Mouse (Mus musculus): Measurements from ENCODE around the gene Gse1. TPM values are rescaled to one million over a fixed set of nuclear protein-coding genes. Genes with fewer than 3 reads are reported as not detected.

The Gse1 gene
- 24.0 and 29.1 TPM in 2 replicates for polyA plus RNA-seq (2012; rRNA removed)

GRCm38 (mm10) chr8:120227891-120228591 is at the start of gene Gse1:
Gene Gse1, plus strand, starts transcription at chr8:120228456.
- DNase-seq (ENCODE audit: low read depth), result peak; percentile 33

- DNase-seq (ENCODE audit: low read depth), result no peak
Observed at GRCm38 (mm10) chr8:120179027-120179431, 49.2 kb upstream of the Gse1 start.

GRCm38 (mm10) chr8:120180445-120180970 is 47.7 kb upstream of the Gse1 start:
- DNase-seq (ENCODE audit: low read depth), result no peak

DNA sequence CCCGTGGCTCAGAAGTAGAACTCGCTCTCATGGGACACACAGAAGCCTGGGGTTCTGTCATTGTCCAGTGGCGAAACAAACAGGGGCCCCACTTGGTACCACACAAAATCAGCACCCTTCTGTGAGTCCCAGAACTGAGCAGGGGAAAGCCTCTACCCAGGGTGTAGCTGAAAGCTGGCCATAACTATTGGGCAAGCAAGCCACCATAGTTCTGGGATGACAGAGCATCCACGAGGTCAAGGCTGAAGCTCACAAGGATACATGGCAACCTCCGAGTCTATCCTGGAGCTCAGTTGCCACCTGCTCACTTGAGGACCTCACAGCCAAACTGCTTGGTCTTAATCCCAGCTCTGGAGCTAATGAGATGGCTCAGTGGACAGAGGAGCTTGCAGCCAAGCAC is 47.0 kb upstream of the Gse1 start:
- DNase-seq (ENCODE audit: low read depth), result no peak

GRCm38 (mm10) chr8:120181861-120182414 is 46.3 kb upstream of the Gse1 start:
- DNase-seq (ENCODE audit: low read depth), result no peak

GRCm38 (mm10) chr8:120184366-120184765 is 43.9 kb upstream of the Gse1 start:
- DNase-seq (ENCODE audit: low read depth), result no peak

GRCm38 (mm10) chr8:120184850-120185792 is 43.1 kb upstream of the Gse1 start:
- DNase-seq (ENCODE audit: low read depth), result no peak

DNA sequence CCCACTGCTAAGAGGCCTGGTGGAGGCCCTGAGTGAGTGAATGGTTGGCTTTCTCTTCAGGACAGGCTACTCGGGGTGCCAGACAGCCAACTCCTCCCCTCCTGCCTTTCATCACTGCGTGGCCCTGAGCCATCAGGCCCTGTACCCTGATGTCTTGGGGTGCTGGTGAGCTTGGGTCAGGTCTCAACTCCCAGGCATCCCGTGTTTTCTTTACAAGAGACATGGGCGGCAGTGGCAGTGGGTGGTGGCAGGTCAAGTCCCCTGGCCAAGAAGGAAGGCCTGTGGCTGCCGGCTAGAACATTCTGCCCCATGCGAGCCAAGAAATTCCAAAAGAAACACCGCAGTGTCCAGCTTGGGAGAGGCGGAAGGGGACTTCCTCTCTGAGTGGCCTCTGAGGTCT is 41.8 kb upstream of the Gse1 start:
- peak; percentile 45 for DNase-seq (ENCODE audit: low read depth)

GRCm38 (mm10) chr8:120188510-120188909 is 39.7 kb upstream of the Gse1 start:
- no peak for DNase-seq (ENCODE audit: low read depth)

DNA sequence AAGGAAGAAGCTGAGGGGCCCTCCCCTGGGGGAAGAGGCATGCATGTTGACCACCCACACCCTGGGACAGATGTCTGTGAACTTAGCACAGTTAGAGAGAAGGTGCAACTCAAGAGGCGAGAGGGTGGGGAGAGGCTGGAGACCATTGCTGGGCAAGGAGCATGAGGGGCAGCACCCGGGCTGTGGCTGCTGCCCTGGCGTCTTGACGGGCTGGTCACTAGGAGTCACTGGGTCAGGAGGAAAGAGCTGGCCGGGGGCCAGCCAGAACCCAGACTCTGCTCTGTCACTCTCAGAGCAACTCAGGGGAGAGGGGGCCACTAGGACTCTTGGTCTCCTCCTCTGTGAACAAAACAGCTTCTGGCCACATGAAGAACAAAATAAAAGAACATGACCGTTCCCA is 38.8 kb upstream of the Gse1 start:
- DNase-seq (ENCODE audit: low read depth), result no peak

GRCm38 (mm10) chr8:120190107-120190809 is 38.0 kb upstream of the Gse1 start:
- no peak for DNase-seq (ENCODE audit: low read depth)

- no peak for DNase-seq (ENCODE audit: low read depth)
Observed at GRCm38 (mm10) chr8:120190810-120191413, 37.3 kb upstream of the Gse1 start.

GRCm38 (mm10) chr8:120191633-120192032 is 36.6 kb upstream of the Gse1 start:
- no peak for DNase-seq (ENCODE audit: low read depth)

- no peak for DNase-seq (ENCODE audit: low read depth)
Observed at GRCm38 (mm10) chr8:120192118-120192517, 36.1 kb upstream of the Gse1 start.

GRCm38 (mm10) chr8:120201351-120201750 is 26.9 kb upstream of the Gse1 start:
- DNase-seq (ENCODE audit: low read depth), result no peak

DNA sequence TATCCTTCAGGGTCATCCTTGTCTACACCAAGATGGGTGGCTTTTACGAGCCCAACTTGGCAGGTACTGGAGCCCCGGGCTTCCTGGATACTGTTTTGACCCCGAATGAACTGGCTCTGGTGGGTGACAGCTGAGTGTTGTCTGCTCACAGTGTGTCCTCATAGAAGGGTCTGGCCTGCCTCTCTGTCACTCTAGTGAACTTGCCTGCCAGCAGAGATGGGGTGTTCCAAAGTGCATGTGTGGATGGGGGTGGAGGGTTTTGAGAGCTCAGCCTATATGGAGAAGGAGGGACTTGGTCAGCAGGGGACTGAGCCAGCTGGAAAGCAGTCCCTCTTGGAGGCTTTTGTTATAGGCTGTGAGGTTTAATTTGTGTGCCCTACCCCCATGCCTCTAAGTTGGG is 25.7 kb upstream of the Gse1 start:
- no peak for DNase-seq (ENCODE audit: low read depth)

DNA sequence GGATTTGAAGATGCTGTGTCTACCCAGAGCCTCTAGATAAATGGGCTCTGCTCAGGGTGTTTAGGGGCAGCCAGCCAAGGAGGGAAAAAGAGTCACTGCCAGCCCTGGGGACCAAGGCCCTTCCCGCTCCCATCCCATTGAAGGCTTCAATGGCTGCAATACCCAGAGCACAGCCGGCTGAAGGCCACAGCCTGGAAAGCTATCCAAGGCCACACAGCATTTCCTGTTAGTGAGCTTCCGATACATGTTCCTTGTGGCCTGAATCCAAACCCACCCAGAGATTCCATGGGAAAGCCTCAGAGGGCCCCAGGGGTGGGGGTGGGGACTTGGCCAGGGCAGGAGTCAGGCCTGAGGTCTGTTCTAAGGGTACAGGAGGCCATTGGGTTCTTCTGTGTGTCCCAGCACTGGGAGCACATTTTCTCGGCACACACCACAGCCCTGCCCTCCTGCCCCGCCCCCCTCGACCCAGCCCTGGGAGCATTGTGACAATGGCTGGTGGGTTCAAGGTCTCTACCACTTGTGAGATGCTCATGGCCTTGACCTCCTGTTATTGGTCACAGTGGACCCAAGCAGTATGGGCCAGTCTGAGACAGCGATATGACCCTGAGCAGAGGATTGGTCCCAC is 23.4 kb upstream of the Gse1 start:
- DNase-seq (ENCODE audit: low read depth), result no peak

- no peak for DNase-seq (ENCODE audit: low read depth)
Observed at GRCm38 (mm10) chr8:120205916-120206315, 22.3 kb upstream of the Gse1 start.

DNA sequence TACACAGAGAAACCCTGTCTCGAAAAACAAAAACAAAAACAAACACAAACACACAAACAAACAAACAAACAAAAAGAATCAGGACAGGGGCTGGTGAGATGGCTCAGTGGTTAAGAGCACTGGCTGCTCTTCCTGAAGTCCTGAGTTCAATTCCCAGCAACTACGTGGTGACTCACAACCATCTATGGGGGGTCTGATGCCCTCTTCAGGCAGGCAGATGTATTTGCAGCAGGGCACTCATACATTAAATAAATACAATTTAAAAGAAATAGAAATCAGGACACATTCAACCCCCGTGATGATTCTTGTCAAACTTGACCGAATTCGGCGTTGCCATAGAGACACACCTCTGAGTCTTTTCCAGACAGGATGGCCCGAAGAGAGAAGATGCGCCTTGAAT is 20.9 kb upstream of the Gse1 start:
- no peak for DNase-seq (ENCODE audit: low read depth)

- DNase-seq (ENCODE audit: low read depth), result no peak
Observed at GRCm38 (mm10) chr8:120208113-120208512, 20.1 kb upstream of the Gse1 start.

DNA sequence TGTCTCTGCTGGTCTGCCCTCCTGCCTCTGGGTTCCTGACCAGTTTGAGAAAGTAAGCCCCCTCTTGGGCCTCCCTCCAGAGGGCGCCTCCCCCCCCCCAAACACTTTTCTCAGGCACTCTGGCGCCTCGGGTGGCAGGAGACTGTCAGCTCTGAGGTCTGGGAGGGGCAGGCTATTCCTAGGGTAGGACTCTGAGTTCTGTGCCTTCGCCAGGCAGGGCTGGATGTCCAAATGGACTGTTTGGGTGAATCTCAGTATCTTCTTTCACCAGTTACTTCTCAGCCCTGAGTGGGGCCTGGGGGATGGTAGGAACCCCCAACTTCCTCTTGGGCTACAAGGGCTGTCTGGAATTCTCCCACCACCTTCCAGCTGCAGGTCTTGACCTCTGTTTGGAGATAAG is 16.9 kb upstream of the Gse1 start:
- DNase-seq (ENCODE audit: low read depth), result no peak
